ENCODE assay signal across 10 mouse cellular contexts in genomic region chr15:83691901-83692361, GRCm38 (mm10). TPM values are rescaled to one million over a fixed set of nuclear protein-coding genes. Genes with fewer than 3 reads are reported as not detected.
DNase-seq lines count a peak whose midpoint lies in the region; ATAC-seq and TF ChIP-seq lines count a peak whose summit lies in the region.
"Had no signal": no experiment of that assay in that cellular context is flagged by ENCODE, and none has a peak within 500 bp of the region (broad histone marks: within the 10 kb centered on the region; RNA-seq: fewer than 3 reads in every experiment).

No protein-coding gene starts in this region.

- no peaks in the 10 kb centered on the region for H3K27me3 ChIP-seq in kidney, postnatal 0 days (ENCODE audit: insufficient read depth, low read length)
- peaks cover 19% of the 10 kb centered on the region; the same call in 1 of the 2 replicates for H3K27me3 ChIP-seq in embryonic facial prominence, embryonic 13.5 days
- 0 out of 2 replicates have a peak, but pooled peaks cover 3% of the 10 kb centered on the region for H3K27me3 ChIP-seq in heart, embryonic 11.5 days (ENCODE audit: control insufficient read depth, insufficient read depth, low read length)
- H3K27me3 ChIP-seq in limb, embryonic 15.5 days, result peaks cover 15% of the 10 kb centered on the region; the same call in 1 of the 2 replicates
- H3K27me3 ChIP-seq in midbrain, embryonic 14.5 days (ENCODE audit: control insufficient read depth, insufficient read depth, low read length), result no peaks in the 10 kb centered on the region

- no peak overlapping the region for H3K4me3 ChIP-seq in kidney, postnatal 0 days (replicated peaks; ENCODE audit: low read depth, low read length)
- no peak overlapping the region for H3K4me3 ChIP-seq in embryonic facial prominence, embryonic 13.5 days
- H3K4me3 ChIP-seq in heart, embryonic 11.5 days (ENCODE audit: low read depth, low read length), result no peak overlapping the region
- no peak overlapping the region for H3K4me3 ChIP-seq in limb, embryonic 15.5 days
- no peak overlapping the region for H3K4me3 ChIP-seq in midbrain, embryonic 14.5 days (replicated peaks; ENCODE audit: low read depth, low read length)
- H3K4me3 ChIP-seq: myocyte had no signal

- ATAC-seq in kidney, postnatal 0 days (replicated peaks; ENCODE audit: low FRiP score, low read depth), result no peak
- ATAC-seq in embryonic facial prominence, embryonic 13.5 days (ENCODE audit: insufficient number of reproducible peaks, insufficient read depth, low FRiP score, low TSS enrichment, low read depth), result no peak
- ATAC-seq in heart, embryonic 11.5 days (replicated peaks; ENCODE audit: insufficient number of reproducible peaks, low FRiP score, low TSS enrichment), result no peak; the same call in 1 of the 2 replicates
- no peak for ATAC-seq in limb, embryonic 15.5 days (ENCODE audit: insufficient number of reproducible peaks, low FRiP score, low TSS enrichment, low read depth)
- no peak for ATAC-seq in midbrain, embryonic 14.5 days (ENCODE audit: low FRiP score, low TSS enrichment)

- no peaks in the 10 kb centered on the region for H3K36me3 ChIP-seq in kidney, postnatal 0 days (ENCODE audit: insufficient read depth, low read length)
- 0 out of 2 replicates have a peak, but pooled peaks cover 3% of the 10 kb centered on the region for H3K36me3 ChIP-seq in embryonic facial prominence, embryonic 13.5 days
- no peaks in the 10 kb centered on the region for H3K36me3 ChIP-seq in heart, embryonic 11.5 days (ENCODE audit: control insufficient read depth, insufficient read depth, low read length)
- H3K36me3 ChIP-seq in limb, embryonic 15.5 days, result no peaks in the 10 kb centered on the region
- no peaks in the 10 kb centered on the region for H3K36me3 ChIP-seq in midbrain, embryonic 14.5 days (ENCODE audit: control insufficient read depth, insufficient read depth, low read length)

- no peak overlapping the region for H3K27ac ChIP-seq in kidney, postnatal 0 days
- peak overlapping the region; percentile 68; the same call in 1 of the 2 replicates for H3K27ac ChIP-seq in embryonic facial prominence, embryonic 13.5 days
- peak overlapping the region; percentile 57; the same call in 1 of the 2 replicates for H3K27ac ChIP-seq in heart, embryonic 11.5 days (ENCODE audit: low read depth, low read length)
- H3K27ac ChIP-seq in limb, embryonic 15.5 days, result peak overlapping the region; percentile 57
- H3K27ac ChIP-seq in midbrain, embryonic 14.5 days (replicated peaks; ENCODE audit: low read depth, low read length), result no peak overlapping the region
- H3K27ac ChIP-seq: liver, embryonic 14.5 days had no signal

- 0 out of 2 replicates have a peak, but pooled peaks cover 4% of the 10 kb centered on the region for H3K4me1 ChIP-seq in kidney, postnatal 0 days (replicated peaks; ENCODE audit: insufficient read depth, low read length)
- peaks cover 45% of the 10 kb centered on the region for H3K4me1 ChIP-seq in embryonic facial prominence, embryonic 13.5 days
- peaks cover 25% of the 10 kb centered on the region for H3K4me1 ChIP-seq in heart, embryonic 11.5 days (ENCODE audit: control insufficient read depth, insufficient read depth, low read length)
- peaks cover 40% of the 10 kb centered on the region for H3K4me1 ChIP-seq in limb, embryonic 15.5 days
- H3K4me1 ChIP-seq in midbrain, embryonic 14.5 days (ENCODE audit: control insufficient read depth, insufficient read depth, low read length), result no peaks in the 10 kb centered on the region

- peak; percentile 57 for DNase-seq in kidney, postnatal 0 days (ENCODE audit: low spot score)
- DNase-seq in kidney, adult 9 months, result no peak
- DNase-seq in left cerebral cortex, adult 9 months (ENCODE audit: low spot score in 2 of 2), result no peak
- no peak for DNase-seq in midbrain, embryonic 14.5 days
- DNase-seq: thymus, postnatal 14 days had no signal

- WGBS in kidney, postnatal 0 days, result 43% methylated on average over 8 of the region's 8 CpGs
- 21% methylated on average over 8 of the region's 8 CpGs for WGBS in embryonic facial prominence, embryonic 13.5 days
- WGBS in heart, embryonic 11.5 days (ENCODE audit: insufficient replicate concordance), result 37% methylated on average over 8 of the region's 8 CpGs
- WGBS in limb, embryonic 15.5 days, result 26% methylated on average over 8 of the region's 8 CpGs
- 59% methylated on average over 8 of the region's 8 CpGs for WGBS in midbrain, embryonic 14.5 days

- no peak overlapping the region for H3K4me2 ChIP-seq in kidney, postnatal 0 days (ENCODE audit: low read length)
- H3K4me2 ChIP-seq in embryonic facial prominence, embryonic 13.5 days, result no peak overlapping the region
- H3K4me2 ChIP-seq in heart, embryonic 11.5 days, result no peak overlapping the region
- no peak overlapping the region for H3K4me2 ChIP-seq in limb, embryonic 15.5 days
- no peak overlapping the region for H3K4me2 ChIP-seq in midbrain, embryonic 14.5 days (ENCODE audit: low read length)

- TF ChIP-seq CTCF in kidney, postnatal 0 days (IDR thresholded peaks at IDR 0.05; ENCODE audit: low read depth), result no peak

- H3K9ac ChIP-seq in kidney, postnatal 0 days (ENCODE audit: low read depth, low read length), result no peak overlapping the region
- no peak overlapping the region for H3K9ac ChIP-seq in embryonic facial prominence, embryonic 13.5 days
- H3K9ac ChIP-seq in heart, embryonic 11.5 days (ENCODE audit: low read depth, low read length), result no peak overlapping the region
- no peak overlapping the region for H3K9ac ChIP-seq in limb, embryonic 15.5 days
- H3K9ac ChIP-seq in midbrain, embryonic 14.5 days (replicated peaks; ENCODE audit: low read length), result no peak overlapping the region
- H3K9ac ChIP-seq: liver, embryonic 14.5 days had no signal

- H3K9me3 ChIP-seq in kidney, postnatal 0 days (replicated peaks; ENCODE audit: low read length), result no peaks in the 10 kb centered on the region
- H3K9me3 ChIP-seq in embryonic facial prominence, embryonic 13.5 days, result no peaks in the 10 kb centered on the region
- no peaks in the 10 kb centered on the region for H3K9me3 ChIP-seq in heart, embryonic 11.5 days (replicated peaks; ENCODE audit: control insufficient read depth, low read length)
- H3K9me3 ChIP-seq in limb, embryonic 15.5 days, result no peaks in the 10 kb centered on the region
- H3K9me3 ChIP-seq in midbrain, embryonic 14.5 days (ENCODE audit: control insufficient read depth, low read length), result no peaks in the 10 kb centered on the region

RNA-seq across cellular contexts. Expression of gene Scube1, which starts 32.9 kb away (rescaled TPM):
- polyA plus RNA-seq in kidney, postnatal 0 days (2015; fragmentation: Nextera tagmentation; extraction: Ambion mirVana), result 3.0 and 3.3 TPM in 2 replicates
- polyA plus RNA-seq in embryonic facial prominence, embryonic 13.5 days (2015; fragmentation: Nextera tagmentation; extraction: Ambion mirVana), result 22.9 and 24.1 TPM in 2 replicates
- 9.3 and 10.2 TPM in 2 replicates for polyA plus RNA-seq in heart, embryonic 11.5 days (2014; fragmentation: Nextera tagmentation; extraction: Ambion mirVana)
- 7.1 and 9.7 TPM in 2 replicates for polyA plus RNA-seq in limb, embryonic 15.5 days (2015; fragmentation: Nextera tagmentation; extraction: Ambion mirVana)
- 10.2 and 13.5 TPM in 2 replicates for polyA plus RNA-seq in midbrain, embryonic 14.5 days (2014; fragmentation: Nextera tagmentation; extraction: Ambion mirVana)
- polyA plus RNA-seq: myocyte had no signal

Comparison
In these comparisons a context has a peak if more than half of its experiments do, and no peak if none do; other contexts are left out.
1. H3K27ac ChIP-seq: peak in embryonic facial prominence, embryonic 13.5 days (single experiment), heart, embryonic 11.5 days (single experiment) and limb, embryonic 15.5 days (single experiment); none in kidney, postnatal 0 days (single experiment) and midbrain, embryonic 14.5 days (single experiment).